Mouse (Mus musculus) thymus, adult 2 months (tissue): Measurements from ENCODE around the gene Ddr1.

Experiments used
- CTCF ChIP-seq: fragments of 200-500 bp; IDR thresholded peaks from 2 replicates; pipeline ENCODE4 v1.5.1; 2012; ENCODE audit warnings: mild to moderate bottlenecking, control low read depth, low read length, moderate library complexity, borderline replicate concordance; ENCODE audit not compliant: control insufficient read depth, poor library complexity, insufficient read depth; ENCODE audit errors: extremely low read depth
- POLR2A ChIP-seq: fragments of 200-500 bp; IDR thresholded peaks from 2 replicates; pipeline ENCODE4 v1.6.1; 2012; ENCODE audit warnings: mild to moderate bottlenecking, low read length, control low read depth, moderate library complexity; ENCODE audit not compliant: control insufficient read depth, poor library complexity, insufficient read depth; ENCODE audit errors: extremely low read depth

- no peak for TF ChIP-seq CTCF
- TF ChIP-seq POLR2A = no peak
These were observed at the start of gene Ddr1 for GRCm38 (mm10) chr17:35704621-35705464.
